Mouse (Mus musculus) embryonic facial prominence, embryonic 13.5 days (tissue): Measurements from ENCODE around the gene Arhgdia. TPM values are rescaled to one million over a fixed set of nuclear protein-coding genes. Genes with fewer than 3 reads are reported as not detected.

Experiments used
- ATAC-seq: fragments of 200-750 bp; cut with Nextera tagmentation; 2 replicates; pipeline ENCODE4 v1.8.0; 2017; ENCODE audit warnings: low read depth; ENCODE audit not compliant: insufficient number of reproducible peaks, insufficient read depth, low FRiP score, low TSS enrichment
- H3K27ac ChIP-seq: fragments of 300-500 bp; sonication (generic); 2 replicates; pipeline ENCODE4 v1.5.1; 2015; ENCODE audit warnings: moderate library complexity, mild to moderate bottlenecking, inconsistent platforms
- H3K27me3 ChIP-seq: fragments of 300-500 bp; sonication (generic); 2 replicates; pipeline ENCODE4 v1.6.1; 2015; ENCODE audit warnings: mild to moderate bottlenecking, inconsistent platforms
- H3K36me3 ChIP-seq: fragments of 300-500 bp; sonication (generic); 2 replicates; pipeline ENCODE4 v1.6.1; 2015; ENCODE audit warnings: mild to moderate bottlenecking, inconsistent platforms
- H3K4me1 ChIP-seq: fragments of 300-500 bp; sonication (generic); 2 replicates; pipeline ENCODE4 v1.6.1; 2015; ENCODE audit warnings: inconsistent platforms
- H3K4me2 ChIP-seq: fragments of 300-500 bp; sonication (generic); 2 replicates; pipeline ENCODE4 v1.6.1; 2015; ENCODE audit warnings: moderate library complexity, mild to moderate bottlenecking, inconsistent platforms
- H3K4me3 ChIP-seq: fragments of 300-500 bp; sonication (generic); 2 replicates; pipeline ENCODE4 v1.5.1; 2015; ENCODE audit warnings: mild to moderate bottlenecking, inconsistent platforms
- H3K9ac ChIP-seq: fragments of 300-500 bp; sonication (generic); 2 replicates; pipeline ENCODE4 v1.6.1; 2015; ENCODE audit warnings: mild to moderate bottlenecking, inconsistent platforms
- H3K9me3 ChIP-seq: fragments of 300-500 bp; sonication (generic); 2 replicates; pipeline ENCODE4 v1.6.1; 2016; ENCODE audit warnings: inconsistent platforms
- WGBS: fragments of 180-500 bp; shearing (Covaris S2); methylation state at CpG from one replicate; pipeline ENCODE4 v1.1.7; 2015; ENCODE audit warnings: mixed read lengths; 5-methylcytosine and 5-hydroxymethylcytosine counted together
- polyA plus RNA-seq: library from polyadenylated mRNA; unstranded; fragments of >200 nt; fragmentation: Nextera tagmentation; extraction: Ambion mirVana; gene quantifications from 2 replicates; pipeline ENCODE4 v1.2.1, GENCODE M21; 2015

The Arhgdia gene
- polyA plus RNA-seq, 1 experiment from 2014 or later, result 580 TPM

GRCm38 (mm10) chr11:120549168-120549945 is 32.1 kb downstream of the Arhgdia start, which contains the start of gene Mcrip1:
Gene Mcrip1, minus strand, starts transcription at chr11:120549727.
- Histone ChIP-seq H3K36me3 (peaks cover 18% of the 10 kb centered on the region), H3K4me2 (peak within 1 kb of the TSS; percentile 75), H3K9ac (peak within 1 kb of the TSS; percentile 99), H3K27me3 (no peaks in the 10 kb centered on the region), H3K4me1 (peaks cover 32% of the 10 kb centered on the region), H3K9me3 (no peaks in the 10 kb centered on the region), H3K4me3 (peak within 1 kb of the TSS; percentile 97), H3K27ac (peak within 1 kb of the TSS; percentile 90)
- WGBS, result under 1% methylated on average over 79 of the region's 87 CpGs
- peak; percentile 81 for ATAC-seq

- ATAC-seq, result no peak
- Histone ChIP-seq H3K4me1 (peaks cover 32% of the 10 kb centered on the region), H3K27me3 (no peaks in the 10 kb centered on the region), H3K27ac (peak overlapping the region; percentile 90), H3K36me3 (peaks cover 24% of the 10 kb centered on the region), H3K9ac (peak overlapping the region; percentile 99), H3K4me3 (peak overlapping the region; percentile 97), H3K4me2 (peak overlapping the region; percentile 75), H3K9me3 (no peaks in the 10 kb centered on the region)
- 20% methylated on average over 7 of the region's 7 CpGs for WGBS
Observed at GRCm38 (mm10) chr11:120548786-120549167, 32.6 kb downstream of the Arhgdia start.

- 88% methylated on average over 3 of the region's 3 CpGs for WGBS
- Histone ChIP-seq H3K4me3 (peak overlapping the region; percentile 97), H3K36me3 (peaks cover 29% of the 10 kb centered on the region), H3K27me3 (no peaks in the 10 kb centered on the region), H3K4me2 (peak overlapping the region; percentile 75), H3K4me1 (peaks cover 32% of the 10 kb centered on the region), H3K27ac (no peak overlapping the region), H3K9ac (peak overlapping the region; percentile 99), H3K9me3 (no peaks in the 10 kb centered on the region)
- no peak for ATAC-seq
Observed at GRCm38 (mm10) chr11:120548214-120548613, 33.2 kb downstream of the Arhgdia start.

GRCm38 (mm10) chr11:120547469-120547868 is 34.0 kb downstream of the Arhgdia start:
- peaks cover 37% of the 10 kb centered on the region for H3K36me3 ChIP-seq
- H3K9me3 ChIP-seq, result no peaks in the 10 kb centered on the region
- no peak for ATAC-seq
- H3K4me3 ChIP-seq, result no peak overlapping the region
- H3K4me1 ChIP-seq, result peaks cover 32% of the 10 kb centered on the region
- no peaks in the 10 kb centered on the region for H3K27me3 ChIP-seq
- H3K9ac ChIP-seq, result peak overlapping the region; percentile 99; the same call in 1 of the 2 replicates
- WGBS, result 65% methylated on average over 2 of the region's 2 CpGs
- peak overlapping the region; percentile 75; the same call in 1 of the 2 replicates for H3K4me2 ChIP-seq
- H3K27ac ChIP-seq, result no peak overlapping the region

- Histone ChIP-seq H3K4me1 (peaks cover 32% of the 10 kb centered on the region), H3K4me2 (no peak overlapping the region), H3K9me3 (no peaks in the 10 kb centered on the region), H3K9ac (no peak overlapping the region), H3K4me3 (no peak overlapping the region), H3K36me3 (peaks cover 48% of the 10 kb centered on the region), H3K27me3 (no peaks in the 10 kb centered on the region), H3K27ac (no peak overlapping the region)
- WGBS, result 98% methylated on average over 3 of the region's 3 CpGs
- ATAC-seq, result no peak
Observed at GRCm38 (mm10) chr11:120545964-120546363, 35.5 kb downstream of the Arhgdia start.

- peaks cover 21% of the 10 kb centered on the region for H3K4me1 ChIP-seq
- 84% methylated on average over 6 of the region's 6 CpGs for WGBS
- ATAC-seq, result no peak
- H3K9ac ChIP-seq, result no peak overlapping the region
- no peak overlapping the region for H3K4me2 ChIP-seq
- H3K9me3 ChIP-seq, result no peaks in the 10 kb centered on the region
- no peak overlapping the region for H3K4me3 ChIP-seq
- no peaks in the 10 kb centered on the region for H3K27me3 ChIP-seq
- no peak overlapping the region for H3K27ac ChIP-seq
- peaks cover 48% of the 10 kb centered on the region for H3K36me3 ChIP-seq
Observed at GRCm38 (mm10) chr11:120542376-120542775, 39.0 kb downstream of the Arhgdia start.

- WGBS, result 41% methylated on average over 4 of the region's 4 CpGs
Observed at GRCm38 (mm10) chr11:120541907-120542306, 39.5 kb downstream of the Arhgdia start.

GRCm38 (mm10) chr11:120539285-120540014 is 42.0 kb downstream of the Arhgdia start:
- Histone ChIP-seq H3K4me3 (no peak overlapping the region), H3K9me3 (no peaks in the 10 kb centered on the region), H3K27ac (peak overlapping the region; percentile 48), H3K4me1 (peaks cover 14% of the 10 kb centered on the region), H3K9ac (peak overlapping the region; percentile 41), H3K36me3 (peaks cover 31% of the 10 kb centered on the region), H3K4me2 (0 out of 2 replicates have a peak overlapping the region, but pooled peaks have one; percentile 3), H3K27me3 (peaks cover 10% of the 10 kb centered on the region)
- ATAC-seq, result no peak
- 18% methylated on average over 10 of the region's 10 CpGs for WGBS

More at GRCm38 (mm10) chr11:120541907-120542306, 39.5 kb downstream of the Arhgdia start:
- Histone ChIP-seq H3K4me2 (no peak overlapping the region), H3K27me3 (no peaks in the 10 kb centered on the region), H3K36me3 (peaks cover 48% of the 10 kb centered on the region), H3K9ac (no peak overlapping the region), H3K27ac (no peak overlapping the region), H3K4me1 (peaks cover 19% of the 10 kb centered on the region), H3K9me3 (no peaks in the 10 kb centered on the region), H3K4me3 (no peak overlapping the region)
- ATAC-seq, result no peak

GRCm38 (mm10) chr11:120538955-120539284 is 42.5 kb downstream of the Arhgdia start:
- Histone ChIP-seq H3K27me3 (peaks cover 15% of the 10 kb centered on the region), H3K4me3 (no peak overlapping the region), H3K4me1 (peaks cover 14% of the 10 kb centered on the region), H3K36me3 (peaks cover 26% of the 10 kb centered on the region), H3K9ac (no peak overlapping the region), H3K4me2 (no peak overlapping the region), H3K27ac (no peak overlapping the region), H3K9me3 (no peaks in the 10 kb centered on the region)
- 54% methylated on average over 8 of the region's 8 CpGs for WGBS
- ATAC-seq, result no peak

GRCm38 (mm10) chr11:120538485-120538884 is 42.9 kb downstream of the Arhgdia start:
- H3K9ac ChIP-seq, result no peak overlapping the region
- H3K4me2 ChIP-seq, result no peak overlapping the region
- H3K36me3 ChIP-seq, result peaks cover 22% of the 10 kb centered on the region
- WGBS, result 82% methylated on average over 3 of the region's 3 CpGs
- no peak; the same call in 1 of the 2 replicates for ATAC-seq
- H3K9me3 ChIP-seq, result no peaks in the 10 kb centered on the region
- no peak overlapping the region for H3K4me3 ChIP-seq
- no peak overlapping the region for H3K27ac ChIP-seq
- peaks cover 14% of the 10 kb centered on the region for H3K4me1 ChIP-seq
- peaks cover 16% of the 10 kb centered on the region for H3K27me3 ChIP-seq

- no peak for ATAC-seq
- no peaks in the 10 kb centered on the region for H3K9me3 ChIP-seq
- peaks cover 42% of the 10 kb centered on the region for H3K27me3 ChIP-seq
- H3K4me2 ChIP-seq, result no peak overlapping the region
- H3K4me3 ChIP-seq, result no peak overlapping the region
- no peaks in the 10 kb centered on the region for H3K36me3 ChIP-seq
- peaks cover 23% of the 10 kb centered on the region for H3K4me1 ChIP-seq
- no peak overlapping the region for H3K9ac ChIP-seq
- WGBS, result 65% methylated on average over 3 of the region's 3 CpGs
- H3K27ac ChIP-seq, result no peak overlapping the region
Observed at GRCm38 (mm10) chr11:120535804-120536203, 45.6 kb downstream of the Arhgdia start.
